Mouse (Mus musculus) limb, embryonic 11.5 days (tissue): ENCODE data around the gene Coq9. TPM values are rescaled to one million over a fixed set of nuclear protein-coding genes. Genes with fewer than 3 reads are reported as not detected.

ENCODE experiments used
- ATAC-seq: fragments of 200-750 bp; cut with Nextera tagmentation; 2 replicates; pipeline ENCODE4 v1.8.0; 2017; ENCODE audit warnings: low read depth; ENCODE audit not compliant: insufficient number of reproducible peaks, low FRiP score, low TSS enrichment
- DNase-seq: peaks from one replicate; pipeline ENCODE4 v3.0.0-alpha.2; 2015; ENCODE audit warnings: low spot score
- H3K27ac ChIP-seq: fragments of 300-500 bp; sonication (generic); replicated peaks from 2 replicates; pipeline ENCODE4 v1.5.1; 2014; ENCODE audit warnings: low read depth, mild to moderate bottlenecking, low read length
- H3K27me3 ChIP-seq: fragments of 300-500 bp; sonication (generic); 2 replicates; pipeline ENCODE4 v1.6.1; 2014; ENCODE audit warnings: mild to moderate bottlenecking, low read length, mixed read lengths; ENCODE audit not compliant: control insufficient read depth, insufficient read depth
- H3K36me3 ChIP-seq: fragments of 300-500 bp; sonication (generic); 2 replicates; pipeline ENCODE4 v1.6.1; 2014; ENCODE audit warnings: mild to moderate bottlenecking, low read length, moderate library complexity, mixed read lengths; ENCODE audit not compliant: control insufficient read depth, insufficient read depth
- H3K4me1 ChIP-seq: fragments of 300-500 bp; sonication (generic); 2 replicates; pipeline ENCODE4 v1.6.1; 2014; ENCODE audit warnings: low read length, mixed read lengths; ENCODE audit not compliant: control insufficient read depth, insufficient read depth
- H3K4me2 ChIP-seq: fragments of 300-500 bp; sonication (generic); 2 replicates; pipeline ENCODE4 v1.6.1; 2014; ENCODE audit warnings: low read depth, mild to moderate bottlenecking, moderate library complexity; ENCODE audit not compliant: severe bottlenecking
- H3K4me3 ChIP-seq: fragments of 300-500 bp; sonication (generic); 2 replicates; pipeline ENCODE4 v1.5.1; 2014; ENCODE audit warnings: low read depth, low read length
- H3K9ac ChIP-seq: fragments of 300-500 bp; sonication (generic); 2 replicates; pipeline ENCODE4 v1.6.1; 2014; ENCODE audit warnings: mild to moderate bottlenecking, low read length
- H3K9me3 ChIP-seq: fragments of 300-500 bp; sonication (generic); 2 replicates; pipeline ENCODE4 v1.6.1; 2016; ENCODE audit warnings: low read length; ENCODE audit not compliant: control insufficient read depth
- WGBS: fragments of 180-500 bp; shearing (Covaris S2); extraction: QIAGEN DNeasy Blood & Tissue Kit; methylation state at CpG from one replicate; pipeline ENCODE4 v1.1.7; 2014; 5-methylcytosine and 5-hydroxymethylcytosine counted together
- polyA plus RNA-seq: library from polyadenylated mRNA; unstranded; fragments of >200 nt; fragmentation: Nextera tagmentation; extraction: Ambion mirVana; gene quantifications from 2 replicates; pipeline ENCODE4 v1.2.1, GENCODE M21; 2014

The Coq9 gene
- polyA plus RNA-seq, 1 experiment from 2014 or later, result 64.0 TPM

GRCm38 (mm10) chr8:94803551-94803950 lies 34.6 kb upstream of the Coq9 start:
- Histone ChIP-seq H3K9ac (no peak overlapping the region), H3K9me3 (no peaks in the 10 kb centered on the region), H3K4me1 (no peaks in the 10 kb centered on the region), H3K4me2 (no peak overlapping the region), H3K27ac (no peak overlapping the region), H3K36me3 (no peaks in the 10 kb centered on the region), H3K4me3 (no peak overlapping the region), H3K27me3 (no peaks in the 10 kb centered on the region)
- 62% methylated on average over 6 of the region's 6 CpGs for whole genome bisulfite sequencing
- ATAC-seq, result no peak
- DNase-seq, result no peak

GRCm38 (mm10) chr8:94804546-94805340 lies 33.4 kb upstream of the Coq9 start:
- no peak for ATAC-seq
- Histone ChIP-seq H3K4me3 (no peak overlapping the region), H3K9me3 (no peaks in the 10 kb centered on the region)

GRCm38 (mm10) chr8:94805811-94806210 lies 32.3 kb upstream of the Coq9 start:
- ATAC-seq (no peak), DNase-seq (no peak)
- Histone ChIP-seq H3K9me3 (no peaks in the 10 kb centered on the region), H3K4me3 (no peak overlapping the region), H3K27me3 (no peaks in the 10 kb centered on the region), H3K36me3 (no peaks in the 10 kb centered on the region), H3K9ac (no peak overlapping the region), H3K4me2 (no peak overlapping the region), H3K27ac (no peak overlapping the region), H3K4me1 (no peaks in the 10 kb centered on the region)
- WGBS, result 79% methylated on average over 4 of the region's 4 CpGs

More at GRCm38 (mm10) chr8:94804546-94805340, 33.4 kb upstream of the Coq9 start:
- H3K4me2 ChIP-seq, result no peak overlapping the region
- no peak overlapping the region for H3K9ac ChIP-seq
- 68% methylated on average over 10 of the region's 10 CpGs for WGBS
- H3K27me3 ChIP-seq, result no peaks in the 10 kb centered on the region
- no peak overlapping the region for H3K27ac ChIP-seq
- no peaks in the 10 kb centered on the region for H3K36me3 ChIP-seq
- no peak for DNase-seq
- no peaks in the 10 kb centered on the region for H3K4me1 ChIP-seq

GRCm38 (mm10) chr8:94807506-94807905 lies 30.6 kb upstream of the Coq9 start:
- DNase-seq (no peak), ATAC-seq (no peak)
- no peak overlapping the region for H3K27ac ChIP-seq
- H3K4me3 ChIP-seq, result no peak overlapping the region
- no peak overlapping the region for H3K4me2 ChIP-seq
- peak overlapping the region; percentile 12; the same call in 1 of the 2 replicates for H3K9ac ChIP-seq
- H3K36me3 ChIP-seq, result no peaks in the 10 kb centered on the region
- H3K27me3 ChIP-seq, result no peaks in the 10 kb centered on the region
- H3K4me1 ChIP-seq, result no peaks in the 10 kb centered on the region
- no peaks in the 10 kb centered on the region for H3K9me3 ChIP-seq
- WGBS, result 77% methylated on average over 7 of the region's 7 CpGs

GRCm38 (mm10) chr8:94808372-94808771 lies 29.7 kb upstream of the Coq9 start:
- WGBS, result 81% methylated on average over 6 of the region's 6 CpGs
- no peaks in the 10 kb centered on the region for H3K27me3 ChIP-seq
- no peak overlapping the region for H3K4me2 ChIP-seq
- no peaks in the 10 kb centered on the region for H3K36me3 ChIP-seq
- H3K4me1 ChIP-seq, result no peaks in the 10 kb centered on the region
- H3K4me3 ChIP-seq, result no peak overlapping the region
- no peak overlapping the region for H3K9ac ChIP-seq
- no peaks in the 10 kb centered on the region for H3K9me3 ChIP-seq
- DNase-seq (no peak), ATAC-seq (no peak)
- H3K27ac ChIP-seq, result no peak overlapping the region

GRCm38 (mm10) chr8:94810153-94810552 lies 28.0 kb upstream of the Coq9 start, which contains the start of gene Ccl17:
Gene Ccl17 (plus strand): TSS chr8:94810453.
- Histone ChIP-seq H3K4me1 (no peaks in the 10 kb centered on the region), H3K4me3 (no peak within 1 kb of the TSS), H3K27ac (no peak within 1 kb of the TSS), H3K27me3 (no peaks in the 10 kb centered on the region), H3K36me3 (no peaks in the 10 kb centered on the region), H3K9me3 (no peaks in the 10 kb centered on the region), H3K4me2 (no peak within 1 kb of the TSS), H3K9ac (no peak within 1 kb of the TSS)
- DNase-seq, result no peak
- no peak for ATAC-seq
- WGBS, result 67% methylated on average over 3 of the region's 3 CpGs

- Histone ChIP-seq H3K9me3 (no peaks in the 10 kb centered on the region), H3K36me3 (no peaks in the 10 kb centered on the region), H3K27me3 (no peaks in the 10 kb centered on the region), H3K9ac (no peak overlapping the region), H3K4me1 (no peaks in the 10 kb centered on the region), H3K4me3 (no peak overlapping the region), H3K4me2 (no peak overlapping the region), H3K27ac (no peak overlapping the region)
- ATAC-seq, result no peak
- no peak for DNase-seq
- 81% methylated on average over 5 of the region's 5 CpGs for WGBS
Measured at GRCm38 (mm10) chr8:94810855-94811254, 27.3 kb upstream of the Coq9 start.

- no peak overlapping the region for H3K4me2 ChIP-seq
- WGBS, result 74% methylated on average over 6 of the region's 6 CpGs
Measured at GRCm38 (mm10) chr8:94811654-94812053, 26.5 kb upstream of the Coq9 start.

More at GRCm38 (mm10) chr8:94811654-94812053, 26.5 kb upstream of the Coq9 start:
- Histone ChIP-seq H3K9ac (no peak overlapping the region), H3K9me3 (no peaks in the 10 kb centered on the region), H3K4me1 (no peaks in the 10 kb centered on the region), H3K27ac (no peak overlapping the region), H3K36me3 (no peaks in the 10 kb centered on the region), H3K27me3 (no peaks in the 10 kb centered on the region), H3K4me3 (no peak overlapping the region)
- ATAC-seq (no peak), DNase-seq (no peak)
